Mouse (Mus musculus): ENCODE measurements at regions not wholly inside any gene's neighbourhood (a gene's known extent, or its start where the extent isn't known, plus 50 kb on each side); places are given as distances from the start of the nearest gene placed in this dataset.
"Not testable (repeated sequence)": the region's sequence is repeated elsewhere in the genome, so short reads cannot be mapped to it uniquely, and the experiment has no call there.

DNA sequence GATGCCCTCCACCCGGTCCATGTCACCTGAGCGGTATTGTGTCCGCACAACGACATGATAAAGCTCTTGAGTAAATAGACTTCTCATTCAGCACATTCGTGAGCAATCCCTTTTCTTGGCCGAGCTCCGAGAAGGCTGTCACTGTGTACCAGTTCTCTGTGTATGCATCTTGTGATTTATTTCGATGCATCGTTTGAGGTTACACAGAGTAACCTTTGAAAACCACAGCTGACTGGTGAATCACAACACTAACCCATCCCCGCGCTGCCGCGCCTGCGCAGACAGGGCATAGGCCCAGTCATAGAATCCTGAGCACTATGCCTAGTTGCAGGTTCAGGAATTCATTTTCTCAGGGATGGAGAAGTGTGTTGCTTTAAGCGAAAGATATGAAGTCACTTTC is 201.4 kb downstream of the Med10 start:
- no peak for DNase-seq (ENCODE audit: low spot score in 2 of 2)

DNA sequence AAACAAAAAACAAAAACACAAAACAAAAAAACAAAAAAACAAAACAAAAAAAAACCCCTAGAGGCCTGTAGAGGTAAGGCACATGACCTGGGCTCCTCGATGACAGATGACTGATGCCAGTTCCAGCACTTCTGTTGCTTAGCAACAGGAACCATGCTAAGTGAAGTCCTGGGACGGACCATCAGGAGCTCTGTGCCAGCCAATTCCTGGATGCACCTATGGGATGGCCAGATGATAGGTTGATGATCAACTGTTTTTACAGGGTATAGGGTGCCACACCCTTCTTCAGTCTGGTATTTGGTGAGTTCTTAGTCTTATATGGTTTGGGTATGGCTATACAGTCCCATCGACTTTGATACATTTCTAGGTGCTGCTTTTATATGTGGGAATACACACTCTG is 209.9 kb downstream of the Med10 start:
- DNase-seq (ENCODE audit: low spot score in 2 of 2), result no peak

DNA sequence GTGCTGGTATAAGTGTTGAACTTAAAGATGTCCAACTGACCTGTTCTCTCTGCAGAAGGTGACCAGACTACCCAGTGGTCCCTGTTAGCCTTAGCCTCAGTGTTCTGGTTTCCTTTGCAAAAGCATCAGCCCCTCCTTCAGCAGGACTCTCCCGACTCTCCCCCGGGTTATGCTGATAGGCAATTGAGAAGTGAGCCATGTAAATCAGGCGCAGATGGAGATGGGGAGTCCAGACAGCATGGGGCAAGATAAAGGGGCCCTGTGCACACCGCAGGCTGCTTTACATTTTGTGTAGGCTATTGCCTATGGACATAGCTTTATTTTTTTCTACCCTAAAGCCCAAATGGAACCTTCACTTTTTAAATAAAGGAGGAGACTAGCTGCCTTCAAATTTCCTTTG is 213.0 kb downstream of the Med10 start:
- no peak for DNase-seq (ENCODE audit: low spot score in 2 of 2)

DNA sequence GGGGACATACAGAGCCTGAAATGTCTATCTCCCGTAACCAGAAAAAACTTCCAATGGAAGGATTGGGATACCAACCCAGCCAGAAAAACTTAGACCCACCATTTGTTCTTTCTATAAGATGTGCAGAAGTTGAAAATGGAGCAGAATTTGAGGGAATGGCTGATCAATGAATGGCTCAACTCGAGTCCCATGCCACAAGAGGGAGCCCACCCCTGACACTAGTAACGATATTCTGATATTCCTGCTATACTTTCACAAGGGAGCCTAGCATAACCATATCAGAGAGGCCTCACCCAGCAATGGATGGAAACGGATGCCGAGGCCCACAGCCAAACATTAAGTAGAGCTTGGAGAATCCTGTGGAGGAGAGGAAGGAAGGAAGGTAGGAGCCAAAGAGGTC is 215.3 kb downstream of the Med10 start:
- DNase-seq (ENCODE audit: low spot score in 2 of 2), result peak; percentile 13 to 34

DNA sequence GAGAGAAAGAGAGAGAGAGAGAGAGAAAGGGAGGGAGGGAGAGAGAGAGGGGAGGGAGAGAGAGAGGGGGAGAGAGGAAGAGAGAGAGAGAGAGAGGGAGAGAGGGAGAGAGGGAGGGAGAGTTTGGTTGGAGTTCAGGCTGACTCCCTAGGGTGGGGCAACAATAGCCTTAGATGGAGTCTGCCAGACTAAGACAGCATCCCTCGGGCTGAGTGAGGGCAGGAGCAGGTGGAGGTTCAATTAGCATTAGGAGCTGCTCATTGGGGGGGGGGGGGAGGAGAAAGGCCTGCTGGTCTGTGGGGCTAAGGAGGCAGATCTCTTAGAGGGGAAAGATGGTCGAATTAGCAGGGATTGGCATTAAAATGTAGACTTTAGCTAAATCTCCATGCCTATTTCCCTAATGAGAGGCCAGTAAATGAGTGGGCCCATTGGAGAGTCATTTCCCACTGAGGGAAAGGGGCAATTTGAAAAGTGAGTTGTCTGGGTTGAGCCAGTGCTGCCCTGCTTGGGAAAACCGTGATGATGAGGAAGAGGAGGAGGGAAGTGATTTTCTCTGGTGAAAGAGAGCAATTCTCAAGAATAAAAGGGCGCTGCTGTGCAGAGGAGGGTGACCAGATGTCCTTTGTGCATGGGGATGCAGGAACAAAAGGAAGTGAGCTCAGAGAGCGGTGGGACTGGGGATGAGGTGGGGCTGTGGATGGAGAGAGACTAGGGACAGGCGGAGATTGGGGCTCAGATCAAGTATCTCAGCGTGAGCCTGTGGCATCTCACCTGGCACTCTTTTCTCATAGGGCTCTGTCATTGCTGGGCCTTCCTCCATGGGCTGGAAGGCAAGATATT is 218.0 kb downstream of the Med10 start:
- no peak for DNase-seq (ENCODE audit: low spot score in 2 of 2)

DNA sequence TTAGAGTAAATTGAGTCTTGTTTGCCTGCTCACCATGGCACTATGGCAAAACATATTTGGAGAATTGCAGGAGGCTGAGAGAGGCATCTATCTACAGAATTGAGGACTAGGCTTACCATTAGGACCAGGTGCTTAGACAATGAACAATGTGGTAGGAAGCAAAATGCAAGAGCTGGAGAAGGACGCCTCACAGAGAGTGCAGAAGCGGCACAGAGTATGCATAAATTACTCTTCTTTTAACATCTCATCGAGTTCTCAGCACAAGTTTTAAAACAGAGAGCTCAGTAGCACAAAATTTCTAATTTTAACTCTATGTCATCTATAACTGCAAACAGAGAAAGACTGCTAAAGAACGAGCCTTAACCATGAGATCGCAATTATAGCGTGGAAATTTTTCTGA is 231.1 kb downstream of the Med10 start:
- DNase-seq (ENCODE audit: low spot score in 2 of 2), result no peak

DNA sequence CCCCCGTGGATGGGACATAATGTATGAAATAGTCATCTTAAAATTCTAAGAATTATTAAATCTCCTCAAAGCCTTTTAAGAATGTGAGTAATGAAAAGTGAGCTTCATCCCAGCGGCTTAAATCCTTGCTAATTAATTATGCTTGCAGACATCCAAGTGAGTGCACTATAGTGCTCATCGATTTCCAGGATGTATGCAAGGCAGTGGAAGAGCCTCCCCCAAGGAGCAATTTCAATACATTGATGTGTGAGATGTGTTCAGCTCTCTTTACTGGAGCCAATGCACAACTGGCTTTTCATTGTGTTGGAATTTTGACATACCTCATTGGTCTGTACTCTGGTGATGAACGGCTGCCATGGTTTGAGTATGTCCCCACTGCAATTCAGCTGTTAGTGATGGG is 231.6 kb downstream of the Med10 start:
- DNase-seq (ENCODE audit: low spot score in 2 of 2), result no peak

DNA sequence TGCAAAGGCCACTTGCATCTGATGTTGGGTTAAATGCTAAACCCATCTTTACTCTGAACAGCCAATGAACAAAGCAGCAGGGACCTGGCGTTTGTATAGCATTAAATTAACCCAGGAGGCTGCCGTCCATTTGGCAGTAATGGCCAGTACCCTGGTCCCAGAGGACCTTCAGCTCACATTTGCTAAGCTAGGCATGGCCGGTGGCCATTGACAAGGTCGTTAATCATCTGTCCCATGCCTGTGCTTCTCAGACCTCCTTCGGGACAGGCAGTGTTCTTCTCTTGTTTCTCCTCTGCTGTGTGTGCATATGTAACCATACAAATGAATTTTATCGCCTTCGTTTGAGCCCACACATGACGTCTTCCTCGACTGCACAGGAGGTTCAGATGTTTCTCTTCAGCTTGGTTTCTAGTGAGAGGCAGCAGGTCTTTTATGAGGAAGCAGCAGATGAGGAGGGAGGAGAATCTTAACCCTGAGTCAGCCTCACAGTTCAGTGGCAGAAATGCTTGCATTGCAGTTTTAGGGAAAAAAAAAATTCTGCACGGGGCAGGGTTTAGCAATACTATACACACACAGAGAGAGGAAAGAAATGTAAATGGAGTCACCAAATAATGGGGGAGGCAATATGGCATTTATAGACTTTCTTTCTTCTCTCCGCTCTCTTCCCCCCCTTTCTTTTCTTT is 235.9 kb downstream of the Med10 start:
- no peak for DNase-seq (ENCODE audit: low spot score in 2 of 2)

DNA sequence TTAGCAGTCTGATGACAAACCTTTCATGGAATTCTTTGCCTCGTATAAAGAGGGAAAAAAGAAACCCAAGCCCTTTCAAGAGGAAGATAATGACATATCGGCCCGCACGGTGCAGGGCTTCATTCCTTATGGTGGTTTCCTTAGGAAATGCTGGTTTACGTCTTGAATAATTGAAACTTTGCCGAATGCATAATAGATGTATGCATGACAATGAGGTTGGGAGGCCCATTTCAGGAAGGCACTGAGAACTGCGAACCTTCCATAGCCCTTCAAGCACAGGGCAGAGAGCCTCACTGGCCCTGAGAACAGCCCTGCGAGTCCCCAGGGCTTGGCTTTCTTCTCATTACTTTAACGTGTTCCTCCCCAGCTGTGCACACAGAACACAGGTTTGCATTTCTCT is 255.7 kb downstream of the Med10 start:
- no peak for DNase-seq (ENCODE audit: low spot score in 2 of 2)

DNA sequence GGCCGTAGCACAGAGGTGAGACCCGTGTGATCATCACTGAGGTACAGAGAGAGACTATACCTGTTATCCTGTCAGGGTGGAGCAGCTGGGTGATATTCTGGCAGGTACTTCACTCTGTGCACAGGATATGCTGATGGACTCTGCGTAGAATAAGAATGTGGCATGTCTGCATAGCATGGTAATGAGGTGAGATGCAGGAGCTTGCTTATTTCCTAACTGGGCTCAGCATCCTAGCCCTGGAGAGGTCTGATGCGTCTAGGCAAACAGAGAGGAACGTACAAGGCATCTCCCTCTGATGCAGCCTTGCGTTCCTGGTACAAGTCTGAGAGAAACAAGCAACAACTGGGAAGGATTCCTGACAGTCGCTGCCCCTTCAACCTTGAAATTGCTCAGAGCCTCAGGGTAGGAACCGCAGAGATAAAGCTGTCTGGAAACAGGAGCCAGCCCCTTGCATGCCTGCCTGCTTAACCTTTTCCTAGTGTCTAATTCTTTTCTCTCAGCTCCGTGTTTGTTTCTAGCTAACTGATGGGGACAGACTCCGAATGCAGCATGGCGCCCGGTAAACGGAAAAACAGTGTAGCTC is 259.3 kb downstream of the Med10 start:
- no peak for DNase-seq (ENCODE audit: low spot score in 2 of 2)

DNA sequence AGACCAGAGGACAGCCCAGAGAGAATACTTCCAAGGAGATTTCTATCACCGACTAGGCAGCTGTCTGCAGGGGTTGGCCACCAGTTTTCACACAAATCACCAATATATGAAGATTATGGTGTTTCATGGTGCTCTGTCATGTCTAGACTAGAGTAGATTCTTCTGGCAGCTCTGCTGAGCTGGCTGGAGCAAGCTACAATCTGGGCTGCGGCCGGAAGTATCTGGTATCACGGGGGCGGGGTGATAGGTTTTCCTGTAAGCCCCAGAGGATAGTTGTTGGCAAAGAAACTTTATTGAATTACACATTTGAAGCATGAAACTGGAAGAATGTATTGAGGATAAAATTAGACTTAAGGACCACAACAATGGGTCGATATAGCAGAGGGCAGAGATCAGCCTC is 271.5 kb downstream of the Med10 start:
- DNase-seq (ENCODE audit: low spot score in 2 of 2), result no peak

DNA sequence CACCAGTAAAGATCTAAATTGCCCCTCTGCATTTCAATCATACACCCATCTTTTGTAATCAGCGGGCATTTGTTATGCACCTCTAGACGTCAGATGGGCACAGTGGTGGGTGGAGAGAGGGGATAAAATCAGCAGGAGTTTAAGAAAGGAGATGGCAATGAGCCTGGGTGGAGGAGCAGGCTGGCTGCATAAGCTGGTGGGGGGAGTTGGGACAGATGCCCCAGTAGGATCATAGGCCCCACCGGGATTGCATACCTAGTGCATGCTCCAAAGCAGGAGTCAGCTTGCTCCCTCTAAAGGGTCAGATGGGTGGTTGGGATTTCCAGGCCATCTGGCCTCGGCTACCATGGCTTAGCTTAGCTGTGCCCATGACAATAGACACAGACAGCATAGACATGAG is 273.2 kb downstream of the Med10 start:
- no peak for DNase-seq (ENCODE audit: low spot score in 2 of 2)

DNA sequence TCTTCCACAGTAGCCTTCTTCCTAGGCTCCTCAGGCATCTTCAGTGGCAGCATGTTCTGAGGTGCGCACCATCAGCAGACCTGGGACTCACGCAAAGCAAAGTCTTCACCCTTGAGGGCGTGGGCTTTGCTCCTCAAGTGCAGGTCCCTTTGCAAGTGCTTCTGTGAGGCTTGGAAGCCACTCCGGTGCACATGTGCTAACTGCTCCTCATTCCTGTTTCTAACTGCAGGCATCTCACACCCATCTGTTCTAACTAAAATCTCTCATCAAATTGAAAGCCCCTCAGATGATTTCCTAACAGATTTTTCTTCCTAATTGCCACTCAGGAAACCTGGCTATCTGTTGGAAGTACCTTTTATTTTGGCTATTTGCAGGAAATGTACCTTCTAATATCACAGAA is 278.9 kb downstream of the Med10 start:
- no peak for DNase-seq (ENCODE audit: low spot score in 2 of 2)

DNA sequence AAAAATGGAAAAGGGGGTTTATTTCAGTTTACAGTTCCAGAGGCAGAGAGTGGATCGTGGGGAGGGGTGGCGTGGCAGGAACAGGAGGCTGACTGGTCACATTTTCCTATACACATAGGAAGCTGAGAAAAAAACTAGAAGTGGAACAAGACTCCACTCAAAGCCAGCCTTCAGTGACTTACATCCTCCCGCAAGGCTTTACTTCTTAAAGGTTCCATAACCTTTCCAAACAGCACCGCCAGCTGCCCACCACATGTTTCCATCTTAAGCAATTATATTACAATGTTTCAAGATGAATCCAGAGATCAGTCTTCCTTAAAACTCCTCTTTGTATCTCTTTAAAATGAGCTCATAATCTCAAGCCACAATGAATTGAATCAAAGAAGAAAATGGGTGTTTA is 290.7 kb downstream of the Med10 start:
- DNase-seq (ENCODE audit: low spot score in 2 of 2), result no peak

DNA sequence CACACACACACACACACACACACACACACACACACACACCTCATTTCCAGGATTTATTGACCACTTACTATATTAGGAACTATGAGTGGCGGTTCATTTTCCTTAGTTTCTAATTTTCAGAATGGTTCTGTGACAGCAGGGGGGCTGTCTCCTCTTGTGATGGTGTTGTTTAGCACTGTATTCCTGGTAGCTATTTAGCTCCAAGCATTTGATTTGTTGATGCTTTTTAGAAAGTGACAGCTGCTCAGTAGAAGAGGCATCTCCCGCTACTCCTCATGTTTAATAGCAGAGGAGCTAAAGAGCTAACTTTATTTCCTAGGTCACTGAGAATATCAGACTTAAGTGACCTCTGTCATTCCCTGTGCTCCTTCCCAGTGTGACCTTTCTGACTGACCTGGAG is 291.8 kb downstream of the Med10 start:
- DNase-seq (ENCODE audit: low spot score in 2 of 2), result no peak

DNA sequence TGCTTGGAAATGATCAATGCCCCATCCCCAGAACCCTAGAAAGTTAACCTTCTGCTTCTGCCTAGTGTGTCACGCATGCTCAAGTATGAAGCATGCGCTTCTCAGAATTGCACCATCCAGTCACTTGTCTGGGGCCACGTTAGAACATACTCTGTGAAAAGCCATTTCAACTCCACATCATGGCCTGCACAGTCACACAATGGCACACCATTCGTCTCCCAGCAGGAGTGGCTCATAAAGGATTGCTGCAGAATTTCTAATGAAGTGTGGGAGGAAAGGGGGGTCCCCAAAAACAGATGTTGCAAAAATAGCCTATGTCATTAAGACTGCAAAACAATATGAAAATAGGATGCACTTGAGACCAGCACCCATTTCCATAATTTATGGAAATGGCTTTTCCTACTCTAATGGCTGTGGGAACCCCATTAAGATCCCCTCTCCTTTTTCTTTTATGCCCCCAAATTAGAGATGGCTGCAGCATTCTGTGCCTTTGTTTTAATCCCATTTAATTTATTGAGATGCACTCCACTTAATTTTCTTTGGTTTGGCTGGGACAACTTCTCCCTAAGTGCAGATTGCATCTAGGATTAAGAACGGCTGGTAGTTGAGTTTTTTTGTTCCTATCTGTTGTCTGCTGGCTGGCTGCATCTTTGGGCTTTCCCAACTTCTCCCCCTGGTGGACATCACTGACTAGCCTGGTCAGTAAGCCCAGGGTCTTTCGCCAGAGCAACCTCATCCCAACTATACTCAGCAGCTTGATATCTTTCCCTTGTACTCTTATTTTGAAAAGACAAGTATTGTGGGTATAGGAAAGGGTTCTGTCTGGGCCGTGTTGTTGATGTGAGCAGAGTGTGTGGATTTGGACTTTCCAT is 294.5 kb downstream of the Med10 start:
- DNase-seq (ENCODE audit: low spot score in 2 of 2), result peak in 1 of 2 experiments; percentile 11

DNA sequence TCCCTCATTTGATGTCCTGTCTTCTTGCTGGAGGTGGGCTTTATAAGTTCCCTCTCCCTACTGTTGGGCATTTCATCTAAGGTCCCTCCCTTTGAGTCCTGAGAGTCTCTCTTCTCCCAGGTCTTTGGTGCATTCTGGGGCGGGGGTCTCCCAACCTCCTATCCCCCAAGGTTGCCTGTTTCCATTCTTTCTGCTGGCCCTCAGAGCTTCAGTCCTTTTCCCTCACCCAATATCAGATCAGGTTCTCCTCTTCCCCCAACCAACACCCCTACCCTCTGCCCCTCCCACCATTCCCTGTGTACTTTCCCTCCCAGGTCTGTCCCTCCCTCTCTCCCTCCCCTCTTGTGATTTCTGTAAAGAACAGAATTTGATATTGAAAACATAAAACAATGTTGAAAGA is 297.9 kb downstream of the Med10 start:
- peak in 1 of 2 experiments; percentile 3 for DNase-seq (ENCODE audit: low spot score in 2 of 2)

DNA sequence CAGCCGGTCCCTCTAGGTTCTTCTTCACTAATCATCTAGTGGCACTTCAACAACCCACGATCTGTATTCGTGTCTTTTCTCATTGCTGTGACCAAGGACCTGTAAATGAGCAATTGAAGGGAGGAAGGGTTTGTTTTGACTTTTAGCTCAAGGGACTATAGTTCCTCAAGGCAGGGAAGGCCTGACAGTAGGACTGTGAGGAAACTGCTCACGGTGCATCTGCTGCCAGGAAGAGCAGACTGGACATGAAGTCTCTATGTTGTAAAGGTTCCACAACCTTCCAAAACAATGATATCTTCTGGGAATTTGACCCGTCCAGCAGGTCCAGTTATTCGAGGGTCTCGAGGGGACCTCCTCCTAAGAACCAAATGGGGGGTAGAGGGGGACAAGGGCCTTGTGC is 300.8 kb downstream of the Med10 start:
- peak in 1 of 2 experiments; percentile 6 for DNase-seq (ENCODE audit: low spot score in 2 of 2)

DNA sequence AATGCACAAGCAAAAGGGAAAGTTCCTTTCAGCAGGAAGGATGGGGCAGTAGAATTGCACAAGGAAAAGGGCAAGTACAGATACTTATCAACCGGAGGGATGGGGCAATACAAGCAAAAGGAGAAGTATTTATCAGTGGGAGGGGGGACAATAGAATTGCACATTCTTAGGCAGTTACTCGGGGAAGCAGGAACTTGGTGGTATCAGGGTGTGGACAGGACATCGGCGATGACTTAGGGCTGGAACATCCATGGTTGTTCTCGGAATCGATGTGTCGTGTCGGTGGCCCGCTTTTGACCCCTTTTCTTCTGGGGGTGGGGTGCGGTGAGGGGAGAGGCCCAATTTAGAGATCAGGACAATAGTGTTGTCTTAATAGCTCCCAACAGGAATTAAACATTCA is 301.3 kb downstream of the Med10 start:
- DNase-seq (ENCODE audit: low spot score in 2 of 2), result not testable (repeated sequence)

DNA sequence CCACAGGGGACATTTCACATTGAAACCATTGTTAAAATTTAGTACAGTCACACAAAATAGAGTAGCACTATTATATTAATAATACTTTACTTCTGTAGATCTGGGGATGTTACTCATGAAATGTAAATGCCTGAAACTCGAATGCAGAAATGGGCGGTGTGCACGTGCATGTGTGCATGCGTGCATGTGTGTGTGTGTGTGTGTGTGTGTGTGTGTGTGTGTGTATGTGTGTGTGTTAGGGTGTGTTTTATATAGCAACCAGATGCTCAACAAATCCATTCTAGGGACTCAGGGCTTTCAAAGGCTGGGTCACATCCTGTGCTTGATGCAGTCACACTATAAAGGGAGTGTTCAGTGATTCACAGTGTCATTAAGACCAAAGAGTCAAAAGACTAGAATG is 301.7 kb downstream of the Med10 start:
- no peak for DNase-seq (ENCODE audit: low spot score in 2 of 2)

DNA sequence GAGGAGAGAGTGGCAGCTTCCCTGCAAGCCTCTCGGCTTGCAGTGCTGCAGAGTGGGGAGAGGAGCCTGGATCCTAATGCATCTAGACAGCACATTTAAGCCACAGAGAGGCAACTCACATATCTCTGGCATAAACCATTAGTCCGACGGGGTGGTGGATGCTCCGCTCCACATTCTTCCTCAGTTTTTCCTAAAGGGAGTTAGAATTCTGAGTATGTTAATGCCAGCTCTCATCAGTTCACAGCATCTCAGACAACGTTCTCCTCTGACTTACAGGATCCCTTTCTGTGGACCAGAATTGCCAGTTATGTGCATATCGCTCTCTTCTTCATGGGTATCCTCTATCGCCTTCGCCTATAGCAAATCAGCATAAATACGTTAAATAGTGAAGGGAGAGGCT is 313.4 kb downstream of the Med10 start:
- DNase-seq (ENCODE audit: low spot score in 2 of 2), result no peak
